Comparison of ENCODE assay signal across 8 mouse cellular contexts in genomic region chr17:35126206-35126611, GRCm38 (mm10). TPM values are rescaled to one million over a fixed set of nuclear protein-coding genes. Genes with fewer than 3 reads are reported as not detected.
A peak's percentile ranks its signal among the peaks of the same experiment; 100 is the strongest.
DNase-seq lines count a peak whose midpoint lies in the region; ATAC-seq and TF ChIP-seq lines count a peak whose summit lies in the region.

Gene D17H6S53E (plus strand): TSS chr17:35126373.

- H3K27me3 ChIP-seq in forebrain, embryonic 10.5 days (ENCODE audit: poor library complexity, severe bottlenecking) = no peaks in the 10 kb centered on the region
- no peaks in the 10 kb centered on the region for H3K27me3 ChIP-seq in heart, embryonic 16.5 days (ENCODE audit: control insufficient read depth, insufficient read depth, low read length)
- no peaks in the 10 kb centered on the region for H3K27me3 ChIP-seq in liver, postnatal 0 days (ENCODE audit: insufficient read depth, low read length)
- no peaks in the 10 kb centered on the region for H3K27me3 ChIP-seq in neural tube, embryonic 13.5 days

- H3K4me3 ChIP-seq in forebrain, embryonic 10.5 days = peak within 1 kb of the TSS; percentile 68
- peak within 1 kb of the TSS; percentile 64 for H3K4me3 ChIP-seq in heart, embryonic 16.5 days (ENCODE audit: low read length)
- H3K4me3 ChIP-seq in liver, postnatal 0 days (ENCODE audit: low read depth, low read length) = peak within 1 kb of the TSS; percentile 60
- H3K4me3 ChIP-seq in neural tube, embryonic 13.5 days = peak within 1 kb of the TSS; percentile 76

- H3K36me3 ChIP-seq in forebrain, embryonic 10.5 days (replicated peaks) = peaks cover 43% of the 10 kb centered on the region
- no peaks in the 10 kb centered on the region for H3K36me3 ChIP-seq in heart, embryonic 16.5 days (ENCODE audit: control insufficient read depth, insufficient read depth)
- peaks cover 24% of the 10 kb centered on the region for H3K36me3 ChIP-seq in liver, postnatal 0 days (replicated peaks; ENCODE audit: insufficient read depth, low read length)
- H3K36me3 ChIP-seq in neural tube, embryonic 13.5 days = peaks cover 31% of the 10 kb centered on the region

- peak; percentile 84 for DNase-seq in brain, adult 2 months (ENCODE audit: low read depth, low spot score)
- DNase-seq in forebrain, embryonic 10.5 days (ENCODE audit: extremely low spot score, low spot score) = peak; percentile 71
- DNase-seq in kidney, postnatal 25 days = peak; percentile 78 to 88
- peak; percentile 86 for DNase-seq in liver, postnatal 0 days
- DNase-seq in telencephalon, adult 2 months (ENCODE audit: low read depth, low spot score) = peak; percentile 46

- H3K4me2 ChIP-seq in heart, embryonic 16.5 days (ENCODE audit: low read depth, low read length) = peak within 1 kb of the TSS; percentile 86
- peak within 1 kb of the TSS; percentile 81 for H3K4me2 ChIP-seq in liver, postnatal 0 days (ENCODE audit: low read depth, low read length)
- peak within 1 kb of the TSS; percentile 79 for H3K4me2 ChIP-seq in neural tube, embryonic 13.5 days

- WGBS in forebrain, embryonic 10.5 days = under 1% methylated on average over 36 of the region's 36 CpGs
- under 1% methylated on average over 36 of the region's 36 CpGs for WGBS in heart, embryonic 16.5 days
- WGBS in liver, postnatal 0 days (ENCODE audit: insufficient replicate concordance) = 4% methylated on average over 31 of the region's 36 CpGs
- 0% methylated on average over 36 of the region's 36 CpGs for WGBS in neural tube, embryonic 13.5 days

- TF ChIP-seq EP300 in liver, postnatal 0 days (IDR thresholded peaks at IDR 0.05; ENCODE audit: low read depth) = no peak

- peak within 1 kb of the TSS; percentile 87 for H3K27ac ChIP-seq in forebrain, embryonic 10.5 days
- H3K27ac ChIP-seq in heart, embryonic 16.5 days (ENCODE audit: low read length) = peak within 1 kb of the TSS; percentile 79
- H3K27ac ChIP-seq in liver, postnatal 0 days (ENCODE audit: low read depth) = peak within 1 kb of the TSS; percentile 90
- peak within 1 kb of the TSS; percentile 81 for H3K27ac ChIP-seq in neural tube, embryonic 13.5 days (replicated peaks)

- H3K9ac ChIP-seq in heart, embryonic 16.5 days (ENCODE audit: low read length) = peak within 1 kb of the TSS; percentile 77
- H3K9ac ChIP-seq in liver, postnatal 0 days (replicated peaks) = peak within 1 kb of the TSS; percentile 76
- peak within 1 kb of the TSS; percentile 94 for H3K9ac ChIP-seq in neural tube, embryonic 13.5 days

- peaks cover 48% of the 10 kb centered on the region for H3K4me1 ChIP-seq in forebrain, embryonic 10.5 days
- peaks cover 21% of the 10 kb centered on the region for H3K4me1 ChIP-seq in heart, embryonic 16.5 days (ENCODE audit: control insufficient read depth, insufficient read depth, low read length)
- H3K4me1 ChIP-seq in liver, postnatal 0 days (ENCODE audit: insufficient read depth) = peaks cover 34% of the 10 kb centered on the region
- peaks cover 42% of the 10 kb centered on the region for H3K4me1 ChIP-seq in neural tube, embryonic 13.5 days (replicated peaks)

- no peak for TF ChIP-seq CTCF in liver, postnatal 0 days (IDR thresholded peaks at IDR 0.05; ENCODE audit: low read depth)

- ATAC-seq in CD4-positive, CD25-positive, alpha-beta regulatory T cell, adult 4 months = peak; percentile 75
- peak; percentile 58 for ATAC-seq in heart, embryonic 16.5 days (replicated peaks; ENCODE audit: extremely low read depth, insufficient read depth, low FRiP score)
- peak; percentile 48 for ATAC-seq in liver, postnatal 0 days
- ATAC-seq in neural tube, embryonic 13.5 days (ENCODE audit: low read depth) = peak; percentile 21; the same call in 1 of the 2 replicates

- no peaks in the 10 kb centered on the region for H3K9me3 ChIP-seq in forebrain, embryonic 10.5 days
- H3K9me3 ChIP-seq in heart, embryonic 16.5 days (replicated peaks; ENCODE audit: control insufficient read depth, low read length) = no peaks in the 10 kb centered on the region
- no peaks in the 10 kb centered on the region for H3K9me3 ChIP-seq in liver, postnatal 0 days (ENCODE audit: low read length)
- H3K9me3 ChIP-seq in neural tube, embryonic 13.5 days = no peaks in the 10 kb centered on the region

RNA-seq across cellular contexts. Expression of gene D17H6S53E, which starts in this region (rescaled TPM):
- 10 to 100 TPM; 24.2 to 33.4 TPM for polyA plus RNA-seq in CD4-positive, CD25-positive, alpha-beta regulatory T cell, adult 4 months (2017; shearing (Covaris generic))
- 7.8 and 10.6 TPM in 2 replicates for polyA plus RNA-seq in forebrain, embryonic 10.5 days (2016; fragmentation: Nextera tagmentation; extraction: Ambion mirVana)
- polyA plus RNA-seq in heart, embryonic 16.5 days (2015; fragmentation: Nextera tagmentation; extraction: Ambion mirVana) = 10.1 and 10.2 TPM in 2 replicates
- 4.4 and 4.8 TPM in 2 replicates for polyA plus RNA-seq in liver, postnatal 0 days (2015; fragmentation: Nextera tagmentation; extraction: Ambion mirVana)
- polyA plus RNA-seq in neural tube, embryonic 13.5 days (2015; fragmentation: Nextera tagmentation; extraction: Ambion mirVana) = 8.9 and 10.6 TPM in 2 replicates

Comparison
In these comparisons a context has a peak if more than half of its experiments do, and no peak if none do; other contexts are left out.
1. Peak in every context shown above with its lines: DNase-seq, ATAC-seq, H3K4me3 ChIP-seq and H3K27ac ChIP-seq.
2. ATAC-seq: peak in every context shown above with its lines; median percentile 75 in CD4-positive, CD25-positive, alpha-beta regulatory T cell, adult 4 months; 58 in heart, embryonic 16.5 days; 48 in liver, postnatal 0 days; 21 in neural tube, embryonic 13.5 days.